Mouse (Mus musculus) common myeloid progenitor, adult 5-6 weeks (primary cell): ENCODE measurements around the gene Cers3. TPM values are rescaled to one million over a fixed set of nuclear protein-coding genes. Genes with fewer than 3 reads are reported as not detected.

Experiments
- ATAC-seq: replicated peaks from 2 replicates; pipeline ENCODE4 v1.8.0; 2016; ENCODE audit warnings: low read depth, mild to moderate bottlenecking, moderate TSS enrichment, inconsistent platforms; ENCODE audit not compliant: poor library complexity, severe bottlenecking
- total RNA-seq: library from RNA; stranded (forward); fragments of 200-1000, 187-1606 nt; gene quantifications from 2 replicates; pipeline ENCODE4 v1.2.3, GENCODE M21; 2017

Gene Cers3
- total RNA-seq: not detected in 2 replicates

- ATAC-seq: no peak
Measured at GRCm38 (mm10) chr7:66743377-66743781, at the start of gene Cers3. Gene Cers3 (plus strand): TSS chr7:66743504.

- ATAC-seq: no peak
Measured at GRCm38 (mm10) chr7:66694467-66694866, 48.8 kb upstream of the Cers3 start.

GRCm38 (mm10) chr7:66702721-66703120, 40.6 kb upstream of the Cers3 start:
- no peak for ATAC-seq

- no peak for ATAC-seq
Measured at GRCm38 (mm10) chr7:66704631-66705030, 38.7 kb upstream of the Cers3 start.

GRCm38 (mm10) chr7:66711166-66711565, 32.1 kb upstream of the Cers3 start:
- ATAC-seq: no peak

- ATAC-seq: no peak
Measured at GRCm38 (mm10) chr7:66724514-66724913, 18.8 kb upstream of the Cers3 start.

- ATAC-seq: no peak
Measured at GRCm38 (mm10) chr7:66724954-66725353, 18.4 kb upstream of the Cers3 start.

GRCm38 (mm10) chr7:66728072-66728471, 15.2 kb upstream of the Cers3 start:
- no peak for ATAC-seq

GRCm38 (mm10) chr7:66729232-66729631, 14.1 kb upstream of the Cers3 start:
- no peak for ATAC-seq

GRCm38 (mm10) chr7:66733431-66733830, 9.9 kb upstream of the Cers3 start:
- no peak for ATAC-seq

GRCm38 (mm10) chr7:66733882-66734281, 9.4 kb upstream of the Cers3 start:
- no peak for ATAC-seq

- ATAC-seq: no peak
Measured at GRCm38 (mm10) chr7:66734466-66734865, 8.8 kb upstream of the Cers3 start.

- ATAC-seq: no peak
Measured at GRCm38 (mm10) chr7:66734993-66735392, 8.3 kb upstream of the Cers3 start.

- no peak for ATAC-seq
Measured at GRCm38 (mm10) chr7:66737418-66737817, 5.9 kb upstream of the Cers3 start.

GRCm38 (mm10) chr7:66741008-66741407, 2.3 kb upstream of the Cers3 start:
- no peak for ATAC-seq

- ATAC-seq: no peak
Measured at GRCm38 (mm10) chr7:66741412-66741811, 1.9 kb upstream of the Cers3 start.

- no peak for ATAC-seq
Measured at GRCm38 (mm10) chr7:66746972-66747371, 3.7 kb downstream of the Cers3 start.

GRCm38 (mm10) chr7:66749998-66750397, 6.7 kb downstream of the Cers3 start:
- no peak for ATAC-seq

- ATAC-seq: no peak
Measured at GRCm38 (mm10) chr7:66753816-66754215, 10.5 kb downstream of the Cers3 start.

- no peak for ATAC-seq
Measured at GRCm38 (mm10) chr7:66755611-66756010, 12.3 kb downstream of the Cers3 start.

- peak; percentile 68 for ATAC-seq
Measured at GRCm38 (mm10) chr7:66769902-66770301, 26.6 kb downstream of the Cers3 start.

- no peak for ATAC-seq
Measured at GRCm38 (mm10) chr7:66770706-66771105, 27.4 kb downstream of the Cers3 start.

GRCm38 (mm10) chr7:66771252-66771651, 27.9 kb downstream of the Cers3 start:
- ATAC-seq: no peak
